ENCODE assay signal across 13 mouse cellular contexts in the genomic region with DNA sequence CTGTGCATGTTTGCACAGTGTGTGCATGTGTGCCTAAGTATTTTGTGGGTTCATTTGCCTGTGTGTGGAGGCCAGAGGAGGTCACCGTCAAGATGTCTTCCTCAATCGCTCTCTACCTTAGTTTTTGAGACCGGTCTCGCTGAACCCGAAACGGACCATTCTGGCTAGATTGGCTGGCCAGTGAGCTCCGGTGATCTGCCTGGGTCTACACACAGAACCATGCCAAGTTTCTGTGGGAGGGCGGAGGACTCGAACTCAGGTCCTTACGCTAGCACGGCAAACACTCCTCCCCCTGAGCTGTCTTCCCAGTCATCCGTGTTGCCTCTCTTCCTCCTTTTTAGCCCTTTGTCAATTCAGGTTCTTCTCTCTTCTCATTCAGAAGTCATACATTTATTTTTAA.
DNase-seq lines count a peak whose midpoint lies in the region.
"Had no signal": no experiment of that assay in that cellular context is flagged by ENCODE, and none has a peak within 500 bp of the region (broad histone marks: within the 10 kb centered on the region; RNA-seq: fewer than 3 reads in every experiment).

No protein-coding gene starts in this region.

- DNase-seq in heart, adult 11 months = peak; percentile 88
- no peak for DNase-seq in heart, adult 9 months (ENCODE audit: low spot score in 2 of 2)
- DNase-seq: adrenal gland, adult 2 months; adrenal gland, adult 8-10 months; adrenal gland, postnatal 10 days; adrenal gland, postnatal 14 days; adrenal gland, postnatal 25 days; adrenal gland, postnatal 36 days; B cell, adult 2 months; cerebellum, adult 11 months; cerebellum, adult 11-12 months; cerebellum, adult 18-20 months; cerebellum, adult 2 months had no signal
